Mouse (Mus musculus) testis, adult 2 months (tissue): ENCODE data around the gene Gzme. TPM values are rescaled to one million over a fixed set of nuclear protein-coding genes. Genes with fewer than 3 reads are reported as not detected.

ENCODE experiments used
- H3K27ac ChIP-seq: fragments of 200-500 bp; 2 replicates; pipeline ENCODE4 v1.5.1; 2012; ENCODE audit warnings: low read depth, low read length; ENCODE audit not compliant: control insufficient read depth, insufficient read depth
- H3K27me3 ChIP-seq: fragments of 200-500 bp; 2 replicates; pipeline ENCODE4 v1.6.1; 2012; ENCODE audit warnings: mild to moderate bottlenecking, low read length, moderate library complexity; ENCODE audit not compliant: control insufficient read depth, insufficient read depth
- H3K36me3 ChIP-seq: fragments of 200-500 bp; 2 replicates; pipeline ENCODE4 v1.6.1; 2012; ENCODE audit warnings: mild to moderate bottlenecking, low read length; ENCODE audit not compliant: control insufficient read depth, insufficient read depth
- H3K4me1 ChIP-seq: fragments of 200-500 bp; 2 replicates; pipeline ENCODE4 v1.6.1; 2012; ENCODE audit warnings: low read length; ENCODE audit not compliant: control insufficient read depth, insufficient read depth
- H3K4me3 ChIP-seq: fragments of 200-500 bp; 2 replicates; pipeline ENCODE4 v1.5.1; 2012; ENCODE audit warnings: low read depth, mild to moderate bottlenecking, low read length, moderate library complexity, mixed read lengths; ENCODE audit not compliant: control insufficient read depth
- CTCF ChIP-seq: fragments of 200-500 bp; IDR thresholded peaks from 2 replicates; pipeline ENCODE4 v1.5.1; 2012; ENCODE audit warnings: low read depth, mild to moderate bottlenecking, inconsistent platforms, low read length, moderate library complexity; ENCODE audit not compliant: control insufficient read depth, insufficient read depth, insufficient replicate concordance
- POLR2A ChIP-seq: fragments of 200-500 bp; IDR thresholded peaks from 2 replicates; pipeline ENCODE4 v1.6.1; 2012; ENCODE audit warnings: low read depth, mild to moderate bottlenecking, inconsistent platforms, low read length, moderate library complexity; ENCODE audit not compliant: control insufficient read depth
- polyA plus RNA-seq: library from polyadenylated mRNA; depleted of rRNA; stranded (reverse); fragments of >200 nt; gene quantifications from 2 replicates; pipeline ENCODE4 v1.2.3, GENCODE M21; 2012

The Gzme gene
- polyA plus RNA-seq, 1 experiment = not detected

DNA sequence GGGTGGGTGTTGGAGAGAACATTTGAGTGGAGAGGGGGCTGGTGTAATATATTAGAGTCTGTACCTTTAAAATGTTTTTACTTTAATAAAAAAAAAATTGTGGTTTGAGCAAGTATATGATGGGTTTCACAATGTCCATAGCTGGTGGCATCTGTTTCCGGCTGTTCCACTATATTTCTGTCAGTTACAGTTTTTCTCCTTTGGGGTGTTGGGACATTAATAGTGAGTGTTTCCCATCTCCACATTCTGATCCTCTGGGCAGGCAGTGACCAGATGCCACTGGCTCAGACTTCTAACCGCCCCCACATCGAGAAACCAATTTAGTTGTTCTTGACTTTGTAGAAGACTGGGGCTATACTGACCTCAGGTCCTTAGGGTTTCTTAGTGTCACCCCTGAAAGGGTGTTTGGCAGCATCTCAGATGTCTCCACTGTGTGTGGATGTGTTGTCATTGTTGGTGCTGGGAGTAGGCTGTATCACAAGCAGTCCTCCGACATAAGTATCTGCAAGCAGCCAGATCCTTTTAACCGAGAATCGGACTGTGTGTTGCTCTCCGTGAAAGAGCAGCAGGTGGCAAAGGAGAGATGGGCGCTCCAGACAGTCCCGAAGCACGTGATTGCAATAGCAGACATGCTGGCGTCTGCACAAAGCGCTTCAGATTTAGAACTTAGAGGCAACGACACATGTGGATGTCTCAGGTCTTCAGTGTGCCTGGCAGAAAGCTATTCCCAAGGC, 14.8 kb downstream of the Gzme start:
- Histone ChIP-seq H3K27ac (no peak overlapping the region), H3K4me1 (peaks cover 1% of the 10 kb centered on the region; the same call in 1 of the 2 replicates), H3K4me3 (no peak overlapping the region), H3K27me3 (no peaks in the 10 kb centered on the region), H3K36me3 (no peaks in the 10 kb centered on the region)
- no peak for TF ChIP-seq CTCF
- TF ChIP-seq POLR2A = no peak

DNA sequence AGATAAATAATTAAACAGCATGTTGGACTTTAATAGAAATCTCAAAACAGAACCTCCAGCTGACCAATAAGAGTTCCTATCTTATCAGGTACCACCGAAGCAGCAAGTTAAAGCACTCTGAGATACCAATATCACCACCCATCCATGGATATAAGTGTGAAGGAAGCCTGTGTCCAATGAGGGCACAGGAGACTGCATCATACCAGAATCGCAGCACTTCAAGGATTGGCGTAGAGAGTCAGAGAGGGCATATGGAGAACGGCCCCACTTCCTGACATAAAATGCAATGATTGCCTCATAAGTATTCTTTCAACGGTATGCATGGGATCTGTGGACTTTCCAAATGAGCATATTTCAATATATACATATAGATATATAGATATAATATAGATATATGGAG, 15.4 kb downstream of the Gzme start:
- no peak overlapping the region for H3K4me3 ChIP-seq
- H3K27me3 ChIP-seq = no peaks in the 10 kb centered on the region
- no peak overlapping the region for H3K27ac ChIP-seq
- H3K4me1 ChIP-seq = peaks cover 4% of the 10 kb centered on the region; the same call in 1 of the 2 replicates
- no peaks in the 10 kb centered on the region for H3K36me3 ChIP-seq
- TF ChIP-seq POLR2A (no peak), CTCF (no peak)

DNA sequence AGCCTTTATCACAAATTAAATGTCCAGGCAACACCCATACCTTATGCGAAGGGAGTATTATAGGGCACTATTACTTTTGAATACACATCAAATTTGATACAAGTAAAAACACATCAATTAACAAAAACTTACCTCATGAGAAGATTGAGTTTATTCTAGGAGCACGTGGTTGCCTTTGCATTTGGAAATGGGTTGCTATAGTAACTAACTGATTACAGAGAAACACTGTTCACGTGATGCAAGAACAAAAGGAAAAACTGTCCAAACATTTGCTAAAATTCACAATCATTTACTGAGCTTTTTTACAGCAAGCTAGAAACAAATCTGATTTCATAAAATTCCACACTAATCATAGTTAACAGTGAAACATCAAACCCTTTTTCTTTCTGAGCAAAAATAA, 17.0 kb downstream of the Gzme start:
- H3K4me1 ChIP-seq = peaks cover 4% of the 10 kb centered on the region; the same call in 1 of the 2 replicates
- no peaks in the 10 kb centered on the region for H3K36me3 ChIP-seq
- TF ChIP-seq POLR2A (no peak), CTCF (no peak)
- no peak overlapping the region for H3K4me3 ChIP-seq
- no peaks in the 10 kb centered on the region for H3K27me3 ChIP-seq
- no peak overlapping the region for H3K27ac ChIP-seq

DNA sequence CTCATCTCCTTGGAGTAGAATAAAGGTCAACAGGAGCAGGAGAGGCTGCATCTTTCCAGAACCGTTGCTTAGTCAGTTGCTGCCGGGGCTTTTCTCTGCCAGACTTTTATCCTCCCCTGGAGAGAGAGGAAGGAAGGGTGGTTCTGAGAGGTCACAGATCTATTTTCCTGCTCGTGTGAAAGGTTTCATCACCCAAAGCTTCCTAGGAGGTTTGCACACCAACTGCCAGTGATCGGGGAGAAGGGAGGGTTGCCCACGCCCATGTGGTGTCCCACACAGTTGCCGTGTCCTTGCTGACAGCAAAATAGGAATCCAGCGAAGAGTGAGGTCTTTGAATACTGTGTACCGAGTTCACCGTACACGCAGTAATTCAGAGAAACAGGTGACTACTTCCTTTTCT, 18.0 kb downstream of the Gzme start, which contains the start of gene Ctsg:
TSS of gene Ctsg (minus strand) at position 189 of the 400 bp plus-strand sequence.
- no peaks in the 10 kb centered on the region for H3K36me3 ChIP-seq
- no peaks in the 10 kb centered on the region for H3K27me3 ChIP-seq
- no peak within 1 kb of the TSS for H3K27ac ChIP-seq
- no peak for TF ChIP-seq CTCF
- no peak for TF ChIP-seq POLR2A
- H3K4me3 ChIP-seq = no peak within 1 kb of the TSS
- H3K4me1 ChIP-seq = peaks cover 4% of the 10 kb centered on the region; the same call in 1 of the 2 replicates

DNA sequence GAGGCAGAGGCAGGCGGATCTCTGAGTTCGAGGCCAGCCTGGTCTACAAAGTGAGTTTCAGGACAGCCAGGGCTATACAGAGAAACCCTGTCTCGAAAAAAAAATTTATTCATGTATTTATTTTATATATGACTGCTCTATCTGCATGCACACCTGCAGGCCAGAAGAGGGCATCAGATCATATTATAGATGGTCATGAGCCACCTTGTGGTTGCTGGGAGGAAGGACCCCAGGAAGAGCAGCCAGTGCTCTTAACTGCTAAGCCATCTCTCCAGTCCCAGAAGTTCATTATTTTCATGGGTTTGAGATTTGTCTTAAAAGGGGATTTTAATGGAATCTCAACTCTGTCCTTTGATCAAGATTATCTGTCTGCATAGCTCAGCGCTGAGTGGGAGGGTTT, 21.5 kb downstream of the Gzme start:
- Histone ChIP-seq H3K27ac (no peak overlapping the region), H3K4me3 (no peak overlapping the region), H3K4me1 (peaks cover 4% of the 10 kb centered on the region; the same call in 1 of the 2 replicates), H3K36me3 (no peaks in the 10 kb centered on the region), H3K27me3 (no peaks in the 10 kb centered on the region)
- TF ChIP-seq POLR2A (no peak), CTCF (no peak)

DNA sequence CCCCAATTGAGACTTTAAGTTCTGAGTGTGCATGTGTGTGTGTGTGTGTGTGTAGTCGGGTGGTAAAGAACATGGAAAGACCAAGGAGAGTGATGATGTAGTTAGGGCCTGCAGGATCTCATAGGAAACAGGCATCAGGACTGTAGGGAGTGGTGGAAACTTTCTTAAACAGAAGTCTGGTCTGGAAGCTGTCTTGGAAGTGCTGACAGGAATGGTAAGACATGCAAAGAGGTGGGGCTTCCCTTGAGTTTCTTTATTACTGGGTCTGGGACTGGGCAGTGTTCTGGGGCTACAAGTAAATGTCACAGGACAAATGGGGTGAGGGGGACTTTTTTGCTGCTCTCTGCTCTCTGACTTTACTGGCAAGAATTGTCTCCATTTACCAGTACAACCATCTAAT, 22.8 kb downstream of the Gzme start:
- H3K4me3 ChIP-seq = no peak overlapping the region
- no peaks in the 10 kb centered on the region for H3K36me3 ChIP-seq
- TF ChIP-seq POLR2A = no peak
- TF ChIP-seq CTCF = no peak
- no peaks in the 10 kb centered on the region for H3K27me3 ChIP-seq
- no peak overlapping the region for H3K27ac ChIP-seq
- peaks cover 4% of the 10 kb centered on the region; the same call in 1 of the 2 replicates for H3K4me1 ChIP-seq

DNA sequence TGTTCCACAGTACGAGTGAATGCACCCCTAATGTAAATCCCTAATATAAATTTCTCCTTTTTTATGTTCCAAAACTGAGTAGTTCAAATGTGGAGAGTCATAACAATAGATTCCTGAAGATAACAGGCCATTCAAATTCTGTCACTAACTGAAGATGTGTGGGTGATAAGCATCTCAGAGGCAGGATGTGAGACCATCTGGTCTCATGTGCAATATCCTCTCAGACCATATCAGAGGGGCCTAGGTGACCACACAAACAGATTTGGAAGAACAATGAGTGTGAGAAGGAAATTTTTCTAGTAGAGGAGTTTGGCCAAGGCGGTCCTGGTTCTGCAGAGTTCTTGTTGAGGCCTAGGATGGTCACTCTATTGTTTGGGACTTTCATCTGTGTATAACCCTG, 27.1 kb downstream of the Gzme start:
- no peak for TF ChIP-seq CTCF
- no peak for TF ChIP-seq POLR2A
- H3K4me3 ChIP-seq = no peak overlapping the region
- no peak overlapping the region for H3K27ac ChIP-seq
- no peaks in the 10 kb centered on the region for H3K36me3 ChIP-seq
- H3K27me3 ChIP-seq = no peaks in the 10 kb centered on the region
- H3K4me1 ChIP-seq = no peaks in the 10 kb centered on the region

DNA sequence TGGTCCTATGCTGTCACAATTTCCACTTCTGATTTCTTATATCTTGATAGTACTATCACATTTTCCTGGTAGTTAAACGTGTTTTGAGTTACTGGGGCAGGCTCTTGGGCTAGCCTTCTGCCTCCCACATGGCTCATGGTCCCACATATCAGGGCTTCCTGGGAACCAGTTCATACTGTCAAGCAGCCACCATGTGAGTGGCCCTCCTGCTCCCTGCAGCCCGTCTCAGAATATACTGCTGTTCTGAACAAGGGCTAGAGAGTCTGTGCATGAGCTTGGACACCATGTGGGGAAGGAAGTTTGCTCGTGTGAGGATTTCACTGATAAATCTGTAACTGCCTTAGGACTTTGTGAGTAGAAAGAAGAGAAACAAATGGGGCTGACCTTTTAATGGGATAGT, 33.7 kb downstream of the Gzme start:
- TF ChIP-seq CTCF = no peak
- no peak for TF ChIP-seq POLR2A
- Histone ChIP-seq H3K27ac (no peak overlapping the region), H3K36me3 (no peaks in the 10 kb centered on the region), H3K27me3 (no peaks in the 10 kb centered on the region), H3K4me3 (no peak overlapping the region), H3K4me1 (no peaks in the 10 kb centered on the region)
